Mouse (Mus musculus) telencephalon, adult 2 months (tissue): Measurements from ENCODE around the gene Fam19a2.

Experiments
- DNase-seq: peaks from one replicate; pipeline ENCODE4 v3.0.0-alpha.2; 2011; ENCODE audit warnings: low read depth, low spot score

The Fam19a2 gene

GRCm38 (mm10) chr10:123567677-123568076 lies 303.9 kb downstream of the Fam19a2 start:
- DNase-seq, result no peak

GRCm38 (mm10) chr10:123570616-123571188 lies 306.9 kb downstream of the Fam19a2 start:
- no peak for DNase-seq

- DNase-seq, result peak; percentile 70
These were observed 308.7 kb downstream of the Fam19a2 start for GRCm38 (mm10) chr10:123572342-123573070.

- DNase-seq, result peak; percentile 74
These were observed 314.0 kb downstream of the Fam19a2 start for GRCm38 (mm10) chr10:123577823-123578222.

GRCm38 (mm10) chr10:123579012-123579411 lies 315.2 kb downstream of the Fam19a2 start:
- DNase-seq, result peak; percentile 48

GRCm38 (mm10) chr10:123595043-123595442 lies 331.2 kb downstream of the Fam19a2 start:
- DNase-seq, result no peak

GRCm38 (mm10) chr10:123597059-123597458 lies 333.3 kb downstream of the Fam19a2 start:
- DNase-seq, result no peak

GRCm38 (mm10) chr10:123605671-123606070 lies 341.9 kb downstream of the Fam19a2 start:
- peak; percentile 11 for DNase-seq

- no peak for DNase-seq
These were observed 362.9 kb downstream of the Fam19a2 start for GRCm38 (mm10) chr10:123626691-123627090.

- no peak for DNase-seq
These were observed 365.5 kb downstream of the Fam19a2 start for GRCm38 (mm10) chr10:123629248-123629744.

GRCm38 (mm10) chr10:123632029-123632428 lies 368.2 kb downstream of the Fam19a2 start:
- no peak for DNase-seq

- DNase-seq, result no peak
These were observed 372.9 kb downstream of the Fam19a2 start for GRCm38 (mm10) chr10:123636655-123637054.

GRCm38 (mm10) chr10:123637496-123637895 lies 373.7 kb downstream of the Fam19a2 start:
- no peak for DNase-seq

- no peak for DNase-seq
These were observed 381.8 kb downstream of the Fam19a2 start for GRCm38 (mm10) chr10:123645568-123645967.

- DNase-seq, result no peak
These were observed 407.4 kb downstream of the Fam19a2 start for GRCm38 (mm10) chr10:123671208-123671607.

- DNase-seq, result no peak
These were observed 414.6 kb downstream of the Fam19a2 start for GRCm38 (mm10) chr10:123678284-123678864.

GRCm38 (mm10) chr10:123682718-123683255 lies 419.0 kb downstream of the Fam19a2 start:
- no peak for DNase-seq

GRCm38 (mm10) chr10:123692186-123692925 lies 428.6 kb downstream of the Fam19a2 start:
- no peak for DNase-seq

GRCm38 (mm10) chr10:123692926-123693224 lies 429.1 kb downstream of the Fam19a2 start:
- no peak for DNase-seq

- no peak for DNase-seq
These were observed 438.8 kb downstream of the Fam19a2 start for GRCm38 (mm10) chr10:123702595-123702994.

- DNase-seq, result no peak
These were observed 443.2 kb downstream of the Fam19a2 start for GRCm38 (mm10) chr10:123707026-123707425.

GRCm38 (mm10) chr10:123710738-123711137 lies 446.9 kb downstream of the Fam19a2 start:
- peak; percentile 65 for DNase-seq
